Mouse (Mus musculus) adrenal gland, postnatal 14 days (tissue): Measurements from ENCODE around the gene Nkx1-2. TPM values are rescaled to one million over a fixed set of nuclear protein-coding genes. Genes with fewer than 3 reads are reported as not detected.

ENCODE experiments used
- DNase-seq: peaks from one replicate; pipeline ENCODE4 v3.0.0; 2021; ENCODE audit warnings: mixed read lengths
- total RNA-seq: library from RNA; stranded (reverse); gene quantifications from 2 replicates; pipeline ENCODE4 v1.2.3, GENCODE M21; 2021

The Nkx1-2 gene
- total RNA-seq, 1 experiment from 2014 or later: not detected

DNA sequence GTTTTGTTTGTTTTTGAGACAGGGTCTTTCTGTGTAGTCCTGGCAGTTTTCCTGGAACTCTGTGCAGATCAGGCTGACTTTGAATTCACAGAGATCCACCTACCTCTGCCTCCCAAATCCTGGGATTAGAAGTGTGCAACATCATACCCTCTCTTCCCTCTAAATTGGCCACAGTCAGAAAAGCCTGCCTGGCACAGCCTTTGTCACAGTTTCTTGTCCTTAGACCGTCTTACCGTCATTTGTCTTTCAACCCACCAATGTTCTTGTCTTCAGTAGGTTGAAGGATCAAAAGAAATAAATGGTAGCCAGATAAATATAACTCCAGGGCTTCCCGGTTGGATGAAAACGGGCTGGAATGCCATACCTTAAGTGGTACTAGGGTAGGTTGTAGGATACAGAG lies 5.3 kb upstream of the Nkx1-2 start:
- DNase-seq: no peak

DNA sequence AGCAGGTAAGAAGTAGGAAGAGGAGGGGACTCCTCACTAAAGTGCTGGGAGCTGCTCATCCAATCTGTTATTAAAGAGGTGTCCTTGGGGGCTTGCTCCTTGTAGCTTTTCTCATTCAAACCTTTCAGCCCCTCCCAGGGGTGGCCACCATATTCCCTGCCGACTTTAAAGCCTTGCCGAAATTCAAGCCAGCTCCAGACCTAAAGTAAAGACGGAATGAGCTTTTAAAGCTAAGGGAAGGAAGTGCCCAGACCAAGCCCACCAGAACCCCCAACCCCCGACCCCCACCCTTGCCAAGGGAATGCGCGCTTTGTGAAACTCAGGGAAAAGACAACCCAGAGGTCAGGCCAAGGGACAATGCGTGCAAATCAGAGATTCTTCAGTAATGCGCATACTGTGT lies 1.5 kb upstream of the Nkx1-2 start:
- DNase-seq: no peak

DNA sequence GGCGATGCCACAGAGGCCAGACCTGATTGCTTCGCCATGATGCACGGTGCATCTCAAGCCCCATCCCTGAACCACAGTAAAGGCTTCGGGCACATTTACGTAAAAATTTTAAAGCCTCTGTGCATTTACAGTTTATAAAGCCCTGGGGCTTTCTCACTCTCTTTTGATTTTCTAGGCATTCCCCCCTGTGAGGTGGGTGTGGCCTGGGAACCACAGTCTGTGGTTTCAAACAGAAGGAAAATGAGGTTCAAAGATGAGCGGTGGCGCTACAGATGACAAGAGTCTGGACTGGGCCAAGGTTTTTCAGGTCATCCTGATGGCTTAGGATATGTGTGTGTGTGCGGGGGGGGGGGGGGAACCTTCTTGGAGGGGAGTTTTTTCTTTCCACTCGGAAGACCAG lies 589 bp upstream of the Nkx1-2 start:
- DNase-seq: no peak

DNA sequence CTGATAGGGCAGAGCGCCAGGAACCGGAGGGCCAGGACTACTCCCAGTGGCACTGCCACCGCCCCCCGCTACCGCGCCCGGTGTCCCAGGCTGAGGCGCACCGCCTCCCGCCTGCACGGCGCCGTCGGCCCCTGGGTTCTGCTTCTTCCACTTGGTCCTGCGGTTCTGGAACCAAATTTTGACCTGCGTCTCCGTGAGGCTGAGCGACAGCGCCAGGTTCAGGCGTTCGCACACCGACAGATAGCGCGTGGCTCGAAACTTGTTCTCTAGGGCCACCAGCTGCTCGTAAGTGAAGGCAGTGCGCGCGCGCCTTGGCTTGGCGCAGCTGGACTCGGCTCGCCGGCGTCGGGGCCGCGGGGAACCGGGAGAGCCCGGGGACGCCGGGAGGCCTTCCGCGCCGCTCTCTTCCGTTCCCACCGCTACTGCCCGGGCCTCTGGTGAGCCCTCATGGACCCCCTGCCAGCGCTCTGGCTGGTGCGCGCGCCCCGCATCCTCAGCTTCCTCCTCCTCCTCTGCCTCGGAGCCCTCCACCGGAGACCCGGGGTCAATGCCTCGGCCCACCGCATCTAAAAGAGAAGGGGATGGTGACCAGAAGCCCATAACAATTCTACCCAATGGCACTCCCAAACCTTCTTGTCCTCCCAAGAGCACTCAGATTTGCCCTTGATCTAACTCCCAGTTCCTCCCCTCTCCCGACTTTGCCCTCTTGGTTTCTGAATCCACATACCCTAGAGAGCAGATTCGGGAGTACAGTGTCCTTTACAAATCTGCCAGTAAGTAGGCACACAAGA lies 2.0 kb downstream of the Nkx1-2 start:
- peak; percentile 49 for DNase-seq

DNA sequence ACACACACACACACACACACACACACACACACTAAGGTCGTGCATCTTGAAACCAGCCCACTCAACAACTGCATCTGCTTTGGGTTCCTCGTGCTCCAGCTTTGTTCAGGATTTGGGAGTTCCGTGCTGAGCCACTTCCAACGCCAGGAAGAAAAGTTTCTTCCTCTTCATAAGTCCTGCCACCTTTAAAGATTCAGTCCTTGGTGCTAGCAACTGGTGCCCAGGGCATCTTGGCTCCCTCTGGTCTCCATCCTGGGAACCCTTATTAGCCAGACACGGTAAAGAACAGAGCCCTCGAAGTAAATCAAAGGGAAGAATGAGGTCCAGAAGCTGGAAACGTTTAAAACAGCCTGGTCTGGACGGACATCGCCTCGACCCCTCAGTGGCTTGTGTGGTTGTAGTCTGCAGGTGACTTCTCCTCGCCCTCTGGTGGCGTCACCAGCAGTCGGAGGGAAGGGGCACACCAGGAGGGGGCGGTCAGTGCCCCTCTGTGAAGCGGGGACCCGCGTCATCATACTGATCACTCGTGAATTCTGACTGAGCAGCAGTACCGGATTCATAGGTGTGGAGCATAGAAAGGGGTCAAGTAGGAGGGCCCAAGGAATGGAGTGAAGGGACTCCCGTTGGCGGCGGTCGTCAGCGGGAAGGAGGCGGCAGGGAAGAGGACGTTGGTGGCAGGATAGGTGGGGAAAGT lies 2.7 kb downstream of the Nkx1-2 start:
- DNase-seq: no peak

DNA sequence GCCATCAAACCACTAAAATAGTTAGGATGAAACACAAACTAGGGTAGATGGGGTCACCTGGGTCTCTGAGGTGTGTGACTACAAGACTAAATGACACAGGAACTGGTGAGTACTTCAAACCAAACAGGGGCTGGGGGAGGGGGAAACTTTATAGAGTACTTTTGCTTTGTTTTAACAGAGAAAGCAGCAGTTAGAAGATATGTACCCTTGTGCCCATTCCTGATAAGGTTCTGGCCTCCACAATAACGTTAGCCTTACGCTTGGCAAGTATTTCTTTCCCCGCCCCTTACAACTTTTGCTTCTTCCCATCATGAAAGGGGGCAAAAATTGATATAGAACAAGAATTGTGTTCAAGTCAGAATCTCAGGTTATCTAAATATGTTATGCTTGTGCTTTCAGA lies 3.6 kb downstream of the Nkx1-2 start:
- no peak for DNase-seq

DNA sequence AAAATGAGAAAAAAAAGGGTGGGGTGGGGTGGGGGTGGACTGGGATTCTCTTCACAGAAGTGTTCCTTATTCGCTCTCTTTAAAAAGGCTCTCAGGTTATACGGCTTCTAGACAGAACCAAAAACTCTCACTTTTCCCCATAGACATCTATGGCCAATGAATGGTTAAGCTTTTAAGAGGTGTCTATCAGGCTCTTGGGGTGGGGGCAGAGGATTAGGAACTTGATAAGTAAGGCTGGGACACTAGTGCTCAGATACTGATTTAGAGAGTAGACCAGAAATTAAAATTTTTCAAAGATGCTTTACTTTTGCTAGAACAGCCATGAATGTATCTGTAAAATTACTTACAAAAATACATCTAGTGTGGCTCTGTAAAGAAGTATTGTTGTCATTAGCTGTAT lies 5.1 kb downstream of the Nkx1-2 start:
- DNase-seq: no peak

DNA sequence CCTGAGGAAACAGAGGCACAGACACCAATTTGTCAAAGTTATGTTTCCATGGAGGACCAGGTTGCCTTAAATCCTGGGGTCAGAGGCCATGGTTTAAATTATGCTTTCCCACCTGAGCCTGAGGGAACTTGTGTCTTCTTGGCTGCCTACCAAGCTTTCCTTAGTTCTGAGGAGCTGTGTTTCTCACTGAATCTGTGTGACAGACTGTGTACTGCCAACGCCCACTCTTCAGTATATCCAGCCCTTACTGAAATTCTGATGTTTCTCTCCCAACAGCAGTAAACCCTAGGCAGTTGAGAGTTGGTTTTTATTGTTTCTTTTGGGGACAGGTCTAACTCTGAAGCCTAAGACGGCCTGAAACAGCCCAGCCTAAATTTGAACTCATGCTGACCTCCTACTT lies 5.7 kb downstream of the Nkx1-2 start:
- no peak for DNase-seq

DNA sequence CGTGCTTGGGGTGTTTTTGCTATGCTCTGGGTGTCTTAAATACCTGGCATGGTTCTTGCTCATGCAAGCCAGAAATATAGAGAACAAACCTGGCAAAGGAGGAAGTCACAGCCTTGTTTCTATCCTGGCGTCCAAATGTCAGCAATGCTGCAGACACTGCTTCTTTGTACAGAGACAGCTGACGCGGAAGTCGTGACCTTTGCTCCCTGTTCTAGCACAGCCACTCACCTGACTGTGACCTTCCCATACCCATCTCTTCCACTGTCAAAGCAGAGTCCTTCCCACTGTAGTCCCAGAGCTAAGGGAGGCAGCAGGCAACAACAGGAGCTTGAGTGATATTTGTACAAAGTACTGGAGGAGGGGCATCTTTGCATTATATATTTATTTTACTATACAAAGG lies 9.8 kb downstream of the Nkx1-2 start:
- no peak for DNase-seq

DNA sequence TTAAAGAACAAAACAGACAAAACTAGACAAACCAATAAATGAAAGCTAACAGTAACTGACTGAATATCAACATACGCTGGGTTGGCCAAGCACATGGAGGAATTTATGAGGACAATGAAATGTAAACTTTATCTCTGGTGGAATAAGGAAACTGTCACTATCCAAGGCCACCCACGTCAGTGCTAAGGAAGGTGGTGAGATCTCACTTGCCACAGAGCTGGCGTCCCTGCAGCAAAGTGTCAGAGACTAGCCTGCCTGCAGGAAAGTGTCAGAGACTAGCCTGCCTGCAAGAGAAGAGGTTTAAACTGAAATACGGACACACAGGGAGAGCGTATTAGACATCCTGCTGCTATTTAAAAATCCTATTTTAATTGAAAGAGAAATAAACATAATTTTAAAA lies 12.3 kb downstream of the Nkx1-2 start:
- DNase-seq: no peak

DNA sequence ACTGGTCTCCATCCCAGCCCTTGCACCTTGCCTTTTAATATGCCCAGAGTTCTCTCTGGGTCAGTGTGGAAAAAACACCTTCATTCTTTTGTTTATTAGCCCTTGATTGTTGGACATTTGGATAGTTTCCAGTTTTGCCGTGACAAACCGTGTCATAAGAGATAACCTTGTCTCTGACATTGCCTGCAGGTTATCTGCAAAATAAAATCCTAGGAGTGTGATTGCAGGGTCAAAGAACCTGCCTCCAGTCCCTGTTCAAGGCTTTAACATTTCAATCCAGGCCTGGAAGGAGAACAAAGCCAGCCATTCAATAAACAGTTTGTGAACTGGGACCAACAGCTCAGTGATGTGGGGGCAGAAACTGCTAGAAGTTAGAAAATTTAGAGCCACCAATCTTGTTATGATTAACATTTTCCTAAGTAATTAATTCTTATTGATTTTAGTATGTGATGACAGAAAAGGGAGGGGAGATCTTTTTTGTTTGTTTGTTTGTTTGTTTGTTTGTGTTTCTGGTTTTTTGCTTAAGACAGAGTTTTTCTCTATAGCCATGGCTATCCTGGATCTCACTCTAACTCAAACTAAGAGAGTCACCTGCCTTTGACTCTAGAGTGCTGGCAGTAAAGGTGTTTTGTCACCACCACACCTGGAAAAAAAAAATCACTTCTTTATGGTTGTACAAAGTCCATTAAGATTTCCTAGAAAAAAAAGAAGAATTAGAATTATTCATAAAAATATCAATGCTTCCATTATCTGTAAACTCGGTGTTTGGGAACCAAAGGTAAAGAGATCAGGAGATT lies 13.5 kb downstream of the Nkx1-2 start:
- DNase-seq: no peak

DNA sequence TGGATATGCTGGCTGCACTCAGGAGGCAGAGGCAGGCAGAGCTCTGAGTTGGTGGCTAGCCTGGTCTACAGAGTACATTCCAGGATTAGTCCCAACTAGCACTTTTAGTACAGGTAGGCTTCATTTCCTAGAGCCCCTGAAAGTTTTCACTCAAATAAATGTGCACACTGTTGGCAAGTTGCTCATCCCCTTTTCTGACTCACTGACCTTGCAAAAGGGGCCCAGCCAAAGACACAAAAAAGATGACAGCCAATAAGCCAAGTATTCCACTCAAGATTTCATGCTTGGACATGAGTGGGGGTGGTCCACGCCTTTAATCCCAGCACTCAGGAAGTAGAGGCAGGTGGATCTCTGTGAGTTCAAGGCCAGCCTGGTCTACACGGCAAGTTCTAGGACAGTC lies 18.0 kb downstream of the Nkx1-2 start:
- DNase-seq: peak; percentile 41

DNA sequence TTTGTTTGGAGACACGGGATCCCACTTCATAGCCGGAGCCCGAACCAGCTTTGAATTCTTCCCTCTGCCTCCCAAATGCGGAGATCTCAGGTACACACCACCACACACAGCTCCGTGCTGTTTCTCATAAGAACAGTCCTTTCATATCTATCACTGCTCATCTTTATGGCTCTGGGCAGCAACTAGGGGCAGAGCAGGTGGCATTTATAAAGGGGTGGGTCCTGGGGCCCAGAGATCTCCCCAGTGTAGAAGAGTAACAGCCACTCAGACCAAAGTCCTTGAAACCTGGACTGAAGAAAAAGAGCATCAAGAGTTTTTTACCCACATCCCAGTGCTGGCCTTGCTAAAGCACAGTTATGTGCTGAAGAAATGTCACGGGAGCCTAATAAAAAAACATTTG lies 18.9 kb downstream of the Nkx1-2 start:
- no peak for DNase-seq

DNA sequence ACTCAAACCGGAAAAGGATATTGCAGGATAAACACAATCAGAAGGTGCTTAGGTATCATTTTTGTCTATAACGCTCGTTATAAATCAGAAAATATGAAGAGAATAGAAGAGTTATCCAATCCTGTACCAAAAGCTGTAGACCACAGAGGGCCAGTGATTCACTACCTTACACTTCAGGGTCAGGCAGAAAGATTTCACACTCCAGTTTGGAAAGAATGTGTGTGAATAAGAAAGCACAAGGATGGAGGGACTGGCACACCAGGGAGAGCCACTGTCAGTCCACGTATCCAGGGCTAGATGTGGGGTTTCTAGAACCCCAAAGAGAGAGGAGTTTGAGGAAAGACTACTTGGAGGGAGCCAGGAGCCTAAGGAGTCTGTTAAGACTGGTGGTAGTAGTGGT lies 22.5 kb downstream of the Nkx1-2 start:
- peak; percentile 34 for DNase-seq

DNA sequence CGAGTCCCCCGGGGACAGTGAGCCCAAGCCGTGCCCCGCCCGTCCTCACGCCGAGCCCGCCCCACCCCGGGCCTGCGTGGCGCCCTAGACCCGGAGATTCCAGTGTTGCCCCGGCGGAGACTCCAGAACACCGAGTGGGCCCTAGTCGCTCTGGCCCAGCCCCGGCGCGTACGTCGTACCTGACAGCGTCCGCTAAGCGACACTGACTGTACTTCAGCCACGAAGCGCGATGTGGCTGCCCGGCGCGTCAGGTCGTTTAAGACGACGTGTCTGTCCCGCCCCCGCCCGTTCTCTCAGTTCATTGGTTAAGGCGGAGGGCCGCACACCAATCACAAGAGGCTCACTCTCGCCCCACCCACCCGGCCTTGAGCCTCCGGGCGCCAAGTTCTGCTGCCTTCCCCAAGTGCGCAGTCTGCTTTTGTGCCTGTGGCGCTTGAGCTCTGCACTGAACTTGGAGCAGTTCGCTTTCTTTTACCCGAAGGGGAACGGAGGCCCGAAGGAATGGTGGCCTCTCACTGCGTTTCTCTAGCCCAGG lies 23.3 kb downstream of the Nkx1-2 start, which contains the start of gene Oat:
Gene Oat (minus strand): TSS at position 283 of the 535 bp plus-strand sequence.
- peak; percentile 97 for DNase-seq

DNA sequence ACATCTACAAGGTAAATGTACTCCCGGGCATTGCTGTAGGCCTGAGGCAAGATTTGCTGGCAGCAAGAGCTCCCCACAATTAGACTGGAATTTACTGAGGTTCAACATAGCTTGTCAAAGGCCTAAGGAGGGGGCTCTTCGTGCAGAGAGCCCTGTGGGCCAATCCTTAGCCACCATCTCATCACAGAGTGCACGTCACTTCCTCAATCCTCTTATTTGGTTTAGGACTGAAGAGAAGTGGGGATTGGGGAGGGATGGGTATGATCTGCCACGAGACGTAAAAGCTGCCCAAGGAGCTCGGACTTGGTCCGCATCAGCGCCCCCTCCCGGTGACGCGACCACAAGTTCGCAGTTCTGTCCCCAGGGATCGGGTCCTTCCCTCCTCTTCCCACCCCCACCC lies 23.8 kb downstream of the Nkx1-2 start:
- peak; percentile 90 for DNase-seq

DNA sequence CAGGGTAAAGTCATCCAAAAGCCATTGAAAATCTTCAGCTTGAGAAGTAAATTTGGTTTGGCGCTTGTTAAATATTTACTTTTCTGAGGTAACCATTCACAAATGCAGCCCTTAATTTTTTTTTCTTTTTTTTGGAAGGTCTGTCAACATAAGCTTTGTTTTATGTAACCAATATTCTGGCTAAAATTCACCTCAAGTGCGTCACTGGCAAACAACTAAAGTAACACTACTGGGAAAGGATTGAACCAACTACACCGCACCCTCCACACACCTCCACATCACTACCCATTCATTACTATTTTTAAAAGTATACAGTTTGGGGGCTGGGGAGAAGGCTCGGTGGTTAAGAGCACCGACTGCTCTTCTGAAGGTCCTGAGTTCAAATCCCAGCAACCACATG lies 24.8 kb downstream of the Nkx1-2 start:
- no peak for DNase-seq

DNA sequence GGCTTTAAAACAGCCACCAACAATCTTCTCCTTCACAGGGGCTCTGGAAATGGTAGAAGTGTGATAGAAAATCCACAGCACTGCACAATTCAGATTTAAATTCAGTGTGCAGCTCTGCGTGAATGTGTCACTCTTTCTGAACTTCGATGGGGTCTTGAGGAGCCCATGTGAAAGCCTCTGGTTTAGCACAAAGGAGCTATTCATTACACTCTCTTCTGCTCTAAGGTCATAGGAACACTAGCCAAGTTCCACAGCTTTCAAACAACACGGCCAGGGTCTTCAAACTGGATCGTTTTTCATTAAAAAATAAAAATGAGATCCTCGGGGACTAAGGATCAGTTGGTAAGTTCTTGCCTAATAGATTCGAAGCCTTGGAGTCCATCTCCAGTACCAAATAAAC lies 26.2 kb downstream of the Nkx1-2 start:
- DNase-seq: no peak

DNA sequence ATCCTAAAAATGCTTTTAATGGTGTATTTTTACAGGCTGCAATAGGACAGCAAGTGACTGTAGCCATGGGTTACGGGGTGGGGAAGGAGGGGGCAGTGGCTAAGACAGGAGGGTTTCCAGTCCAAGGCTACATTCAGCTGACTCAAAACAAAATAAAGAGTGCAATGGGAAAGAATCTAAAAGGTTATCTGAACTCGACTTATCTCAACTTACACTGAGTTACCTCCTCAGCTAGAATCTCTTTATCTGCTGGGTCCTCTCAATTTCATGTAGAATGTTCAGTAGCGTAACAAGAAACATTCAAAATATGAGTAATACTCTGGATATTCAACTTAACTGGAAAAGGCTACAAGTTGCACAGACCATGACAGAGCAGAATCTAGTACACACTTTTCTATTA lies 26.7 kb downstream of the Nkx1-2 start:
- peak; percentile 30 for DNase-seq

DNA sequence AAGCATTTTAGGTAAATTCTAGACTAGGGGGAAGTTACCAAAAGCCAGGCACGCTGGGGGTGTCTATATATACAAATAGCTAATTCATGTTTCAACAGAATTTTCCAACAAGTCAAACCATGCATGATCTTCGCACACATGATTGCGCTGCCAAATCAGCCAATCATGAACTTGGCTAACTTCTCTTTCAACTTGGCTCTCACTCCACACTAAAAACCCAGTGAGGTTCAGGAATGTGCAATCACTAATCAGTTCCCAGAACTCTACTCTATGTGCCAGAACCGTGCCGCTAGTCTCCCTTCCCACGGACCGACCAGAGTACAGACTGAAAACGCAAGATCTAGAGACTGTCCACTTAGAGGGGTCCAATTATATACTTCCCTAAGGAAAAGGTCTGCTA lies 28.0 kb downstream of the Nkx1-2 start:
- no peak for DNase-seq

DNA sequence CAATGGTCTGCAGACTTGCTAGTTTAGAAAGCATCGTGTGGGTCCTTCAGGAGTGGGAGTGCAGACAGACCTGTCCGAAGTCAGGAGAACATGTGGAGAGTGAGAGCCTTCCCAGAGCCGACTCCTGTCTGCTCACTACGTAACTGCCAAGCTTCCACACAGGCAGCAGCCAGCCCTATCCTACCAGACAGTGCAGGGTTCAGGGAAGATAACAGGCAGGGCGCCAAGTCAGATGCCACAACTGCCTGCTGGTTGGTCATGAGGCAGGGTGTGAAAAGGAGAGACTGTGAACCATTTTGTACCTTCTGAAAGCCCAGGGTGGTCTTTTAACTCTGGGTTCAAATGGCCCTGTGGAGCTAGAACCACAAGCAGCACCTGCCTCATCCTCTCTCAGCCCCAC lies 29.4 kb downstream of the Nkx1-2 start:
- DNase-seq: no peak

DNA sequence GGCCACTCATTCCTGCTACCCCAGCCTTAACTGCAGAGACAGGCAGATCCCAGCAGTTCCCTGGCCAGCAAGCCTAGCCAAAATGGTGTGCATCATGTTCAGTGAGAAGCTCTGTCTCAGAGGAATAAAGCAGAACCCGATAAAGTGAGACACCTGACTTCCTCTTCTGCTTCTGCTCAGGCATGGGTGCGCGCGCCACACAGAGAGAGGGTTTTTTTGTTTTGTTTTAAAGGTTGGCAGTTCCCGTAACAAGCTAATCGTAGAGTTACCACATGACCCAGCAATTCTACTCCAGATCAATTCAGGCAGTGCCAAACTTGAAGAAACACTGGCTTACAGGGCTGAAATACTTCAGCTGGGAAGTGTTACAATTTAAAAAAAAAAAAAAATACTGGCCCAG lies 30.6 kb downstream of the Nkx1-2 start:
- peak; percentile 19 for DNase-seq

DNA sequence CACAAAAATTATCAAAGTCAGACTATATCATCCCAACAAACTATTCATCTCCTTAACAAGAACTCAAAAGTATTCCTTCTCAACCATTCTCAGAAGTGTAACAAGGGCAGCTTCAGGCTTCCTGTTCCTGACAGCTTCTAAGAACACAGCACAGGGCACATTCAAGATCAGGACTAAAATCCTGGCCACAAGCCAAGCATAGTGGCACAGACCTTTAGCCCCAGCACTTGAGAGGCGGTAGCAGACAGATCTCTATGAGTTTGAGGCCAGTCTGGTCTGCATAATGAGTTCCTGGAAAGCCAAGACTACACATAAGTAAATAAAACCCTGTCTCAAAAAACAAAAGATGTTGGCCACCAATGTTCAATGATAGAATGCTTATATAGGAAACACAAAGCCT lies 33.6 kb downstream of the Nkx1-2 start:
- no peak for DNase-seq
